Mouse (Mus musculus) intestine, postnatal 0 days (tissue): ENCODE data around the gene Bard1. TPM values are rescaled to one million over a fixed set of nuclear protein-coding genes. Genes with fewer than 3 reads are reported as not detected.
A peak's percentile ranks its signal among the peaks of the same experiment; 100 is the strongest.

Experiments used
- ATAC-seq: fragments of 200-750 bp; cut with Nextera tagmentation; 2 replicates; pipeline ENCODE4 v1.8.0; 2017; ENCODE audit warnings: mild to moderate bottlenecking, moderate TSS enrichment, moderate library complexity
- H3K27ac ChIP-seq: fragments of 300-500 bp; sonication (generic); 2 replicates; pipeline ENCODE4 v1.5.1; 2014; ENCODE audit warnings: mild to moderate bottlenecking, low read depth, low read length, moderate library complexity
- H3K27me3 ChIP-seq: fragments of 300-500 bp; sonication (generic); replicated peaks from 2 replicates; pipeline ENCODE4 v1.6.1; 2014; ENCODE audit warnings: low read length, mixed read lengths; ENCODE audit not compliant: control insufficient read depth, insufficient read depth
- H3K36me3 ChIP-seq: fragments of 300-500 bp; sonication (generic); 2 replicates; pipeline ENCODE4 v1.6.1; 2014; ENCODE audit warnings: mild to moderate bottlenecking, moderate library complexity; ENCODE audit not compliant: control insufficient read depth, insufficient read depth
- H3K4me1 ChIP-seq: fragments of 300-500 bp; sonication (generic); replicated peaks from 2 replicates; pipeline ENCODE4 v1.6.1; 2014; ENCODE audit warnings: antibody characterized with exemption, low read length, mixed read lengths; ENCODE audit not compliant: control insufficient read depth, insufficient read depth
- H3K4me2 ChIP-seq: fragments of 300-500 bp; sonication (generic); replicated peaks from 2 replicates; pipeline ENCODE4 v1.6.1; 2014; ENCODE audit warnings: low read depth, mild to moderate bottlenecking, moderate library complexity
- H3K4me3 ChIP-seq: fragments of 300-500 bp; sonication (generic); 2 replicates; pipeline ENCODE4 v1.5.1; 2014; ENCODE audit warnings: low read depth, low read length
- H3K9ac ChIP-seq: fragments of 300-500 bp; sonication (generic); 2 replicates; pipeline ENCODE4 v1.6.1; 2014; ENCODE audit warnings: mild to moderate bottlenecking, low read depth, low read length
- H3K9me3 ChIP-seq: fragments of 300-500 bp; sonication (generic); 2 replicates; pipeline ENCODE4 v1.6.1; 2016; ENCODE audit warnings: mixed run types; ENCODE audit not compliant: control insufficient read depth
- CTCF ChIP-seq: sonication (generic); IDR thresholded peaks from 2 replicates; pipeline ENCODE4 v1.5.1; 2016; ENCODE audit warnings: low read depth, mild to moderate bottlenecking, control low read depth, antibody characterized with exemption, moderate library complexity
- WGBS: fragments of 180-500 bp; shearing (Covaris S2); extraction: QIAGEN DNeasy Blood & Tissue Kit; methylation state at CpG from one replicate; pipeline ENCODE4 v1.1.7; 2014; 5-methylcytosine and 5-hydroxymethylcytosine counted together
- polyA plus RNA-seq: library from polyadenylated mRNA; unstranded; fragments of >200 nt; fragmentation: Nextera tagmentation; extraction: Ambion mirVana; gene quantifications from 2 replicates; pipeline ENCODE4 v1.2.1, GENCODE M21; 2015

The Bard1 gene
- polyA plus RNA-seq, 1 experiment from 2014 or later = 0.51 TPM

- 93% methylated on average over 1 of the region's 1 CpGs for WGBS
- ATAC-seq = no peak
- Histone ChIP-seq H3K4me1 (peaks cover 4% of the 10 kb centered on the region; the same call in 1 of the 2 replicates), H3K27ac (no peak overlapping the region), H3K4me3 (no peak overlapping the region), H3K9ac (no peak overlapping the region), H3K27me3 (no peaks in the 10 kb centered on the region), H3K4me2 (no peak overlapping the region), H3K36me3 (no peaks in the 10 kb centered on the region), H3K9me3 (no peaks in the 10 kb centered on the region)
- TF ChIP-seq CTCF = no peak
Observed at GRCm38 (mm10) chr1:71096031-71096430, 6.9 kb downstream of the Bard1 start.

GRCm38 (mm10) chr1:71095211-71095805 lies 7.6 kb downstream of the Bard1 start:
- no peaks in the 10 kb centered on the region for H3K27me3 ChIP-seq
- no peak overlapping the region for H3K4me3 ChIP-seq
- no peak overlapping the region for H3K4me2 ChIP-seq
- 83% methylated on average over 2 of the region's 2 CpGs for WGBS
- H3K9me3 ChIP-seq = no peaks in the 10 kb centered on the region
- peaks cover 4% of the 10 kb centered on the region; the same call in 1 of the 2 replicates for H3K4me1 ChIP-seq
- H3K27ac ChIP-seq = no peak overlapping the region
- no peak for ATAC-seq
- no peak overlapping the region for H3K9ac ChIP-seq
- TF ChIP-seq CTCF = no peak
- H3K36me3 ChIP-seq = no peaks in the 10 kb centered on the region

GRCm38 (mm10) chr1:71075651-71076050 lies 27.3 kb downstream of the Bard1 start:
- Histone ChIP-seq H3K4me3 (no peak overlapping the region), H3K4me1 (no peaks in the 10 kb centered on the region), H3K9ac (no peak overlapping the region), H3K4me2 (no peak overlapping the region), H3K9me3 (no peaks in the 10 kb centered on the region), H3K27ac (no peak overlapping the region), H3K27me3 (no peaks in the 10 kb centered on the region), H3K36me3 (no peaks in the 10 kb centered on the region)
- WGBS = 72% methylated on average over 3 of the region's 3 CpGs
- no peak for ATAC-seq
- no peak for TF ChIP-seq CTCF

- no peak overlapping the region for H3K4me3 ChIP-seq
- TF ChIP-seq CTCF = peak; percentile 35
Observed at GRCm38 (mm10) chr1:71070771-71071170, 32.2 kb downstream of the Bard1 start.

GRCm38 (mm10) chr1:71068728-71069304 lies 34.1 kb downstream of the Bard1 start:
- H3K27ac ChIP-seq = no peak overlapping the region
- 86% methylated on average over 3 of the region's 3 CpGs for WGBS
- H3K9me3 ChIP-seq = no peaks in the 10 kb centered on the region
- no peak overlapping the region for H3K9ac ChIP-seq
- TF ChIP-seq CTCF = no peak
- no peaks in the 10 kb centered on the region for H3K36me3 ChIP-seq
- H3K4me2 ChIP-seq = no peak overlapping the region
- no peak for ATAC-seq
- H3K4me3 ChIP-seq = no peak overlapping the region
- no peaks in the 10 kb centered on the region for H3K4me1 ChIP-seq
- H3K27me3 ChIP-seq = no peaks in the 10 kb centered on the region

More at GRCm38 (mm10) chr1:71070771-71071170, 32.2 kb downstream of the Bard1 start:
- no peaks in the 10 kb centered on the region for H3K36me3 ChIP-seq
- no peak for ATAC-seq
- no peaks in the 10 kb centered on the region for H3K9me3 ChIP-seq
- H3K27me3 ChIP-seq = no peaks in the 10 kb centered on the region
- no peak overlapping the region for H3K27ac ChIP-seq
- H3K9ac ChIP-seq = no peak overlapping the region
- H3K4me1 ChIP-seq = no peaks in the 10 kb centered on the region
- no peak overlapping the region for H3K4me2 ChIP-seq

- H3K27ac ChIP-seq = no peak overlapping the region
- no peaks in the 10 kb centered on the region for H3K9me3 ChIP-seq
- no peak overlapping the region for H3K4me3 ChIP-seq
- no peaks in the 10 kb centered on the region for H3K36me3 ChIP-seq
- H3K9ac ChIP-seq = no peak overlapping the region
- no peak for TF ChIP-seq CTCF
- no peaks in the 10 kb centered on the region for H3K27me3 ChIP-seq
- ATAC-seq = no peak
- WGBS = 95% methylated on average over 16 of the region's 16 CpGs
- no peaks in the 10 kb centered on the region for H3K4me1 ChIP-seq
- no peak overlapping the region for H3K4me2 ChIP-seq
Observed at GRCm38 (mm10) chr1:71063885-71064492, 39.0 kb downstream of the Bard1 start.
